Mouse (Mus musculus) brain, embryonic 18.5 days (tissue): ENCODE data around the gene Zfp869.
"Not testable (repeated sequence)": the region's sequence is repeated elsewhere in the genome, so short reads cannot be mapped to it uniquely, and the experiment has no call there.

Experiments used
- DNase-seq: peaks from one replicate; pipeline ENCODE4 v3.0.0-alpha.2; 2012; ENCODE audit warnings: low read depth, low spot score

Gene Zfp869

DNA sequence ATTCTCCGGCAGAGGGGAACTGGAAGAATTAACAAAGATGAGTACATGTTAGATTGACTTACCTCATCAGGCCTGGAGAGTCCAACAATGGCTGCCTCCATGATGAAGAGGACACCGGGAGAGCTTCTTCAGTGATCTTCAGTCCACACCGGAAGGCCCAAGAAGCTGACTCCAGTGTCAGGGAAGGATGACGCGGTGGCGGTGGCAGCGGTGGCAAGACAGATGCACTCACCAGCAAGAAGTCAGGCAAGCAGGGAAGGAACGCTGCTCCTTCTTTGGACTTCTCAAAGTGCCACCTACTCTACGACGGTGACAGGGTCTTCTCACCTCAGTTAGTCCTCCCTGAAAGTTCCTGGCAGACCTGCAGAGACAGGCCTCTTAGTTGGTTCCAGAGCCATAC lies at the start of gene Zfp869:
Gene Zfp869, minus strand, starts transcription at position 101 of the 400 bp plus-strand sequence.
- not testable (repeated sequence) for DNase-seq

DNA sequence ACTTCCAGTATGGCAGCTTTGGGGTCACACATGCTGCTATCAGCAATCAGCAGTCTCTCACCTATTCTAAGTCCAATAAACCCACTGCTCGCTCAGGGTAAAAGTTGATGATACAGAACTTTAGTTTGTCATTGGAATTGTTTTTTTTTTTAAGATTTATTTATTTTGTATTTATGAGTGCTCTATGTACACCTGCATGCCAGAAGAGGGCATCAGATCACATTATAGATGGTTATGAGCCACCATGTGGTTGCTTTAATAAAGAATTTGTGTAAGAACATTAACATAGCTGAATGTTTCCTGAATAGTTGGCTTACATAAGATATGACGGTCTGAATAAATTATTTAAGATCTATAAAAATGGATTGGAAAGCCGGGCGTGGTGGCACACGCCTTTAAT lies 47.8 kb upstream of the Zfp869 start:
- DNase-seq, result no peak

DNA sequence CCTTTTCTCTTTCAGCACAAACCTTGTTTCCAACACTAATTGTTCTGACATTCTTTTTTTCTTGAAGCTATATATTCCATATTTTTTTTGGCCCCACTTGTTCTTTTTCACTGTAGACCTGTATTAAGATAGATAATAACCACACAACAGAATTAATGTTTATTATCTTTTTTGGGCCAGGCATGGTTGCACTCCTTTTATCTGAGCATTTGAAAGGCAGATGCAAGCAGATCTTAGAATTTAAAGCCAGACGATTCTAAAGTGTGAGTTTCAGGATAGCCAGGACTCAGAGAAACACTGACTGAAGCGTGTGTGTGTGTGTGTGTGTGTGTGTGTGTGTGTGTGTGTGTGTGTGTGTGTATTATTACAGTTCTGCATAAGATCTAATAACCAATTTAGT lies 41.9 kb upstream of the Zfp869 start:
- DNase-seq, result no peak

DNA sequence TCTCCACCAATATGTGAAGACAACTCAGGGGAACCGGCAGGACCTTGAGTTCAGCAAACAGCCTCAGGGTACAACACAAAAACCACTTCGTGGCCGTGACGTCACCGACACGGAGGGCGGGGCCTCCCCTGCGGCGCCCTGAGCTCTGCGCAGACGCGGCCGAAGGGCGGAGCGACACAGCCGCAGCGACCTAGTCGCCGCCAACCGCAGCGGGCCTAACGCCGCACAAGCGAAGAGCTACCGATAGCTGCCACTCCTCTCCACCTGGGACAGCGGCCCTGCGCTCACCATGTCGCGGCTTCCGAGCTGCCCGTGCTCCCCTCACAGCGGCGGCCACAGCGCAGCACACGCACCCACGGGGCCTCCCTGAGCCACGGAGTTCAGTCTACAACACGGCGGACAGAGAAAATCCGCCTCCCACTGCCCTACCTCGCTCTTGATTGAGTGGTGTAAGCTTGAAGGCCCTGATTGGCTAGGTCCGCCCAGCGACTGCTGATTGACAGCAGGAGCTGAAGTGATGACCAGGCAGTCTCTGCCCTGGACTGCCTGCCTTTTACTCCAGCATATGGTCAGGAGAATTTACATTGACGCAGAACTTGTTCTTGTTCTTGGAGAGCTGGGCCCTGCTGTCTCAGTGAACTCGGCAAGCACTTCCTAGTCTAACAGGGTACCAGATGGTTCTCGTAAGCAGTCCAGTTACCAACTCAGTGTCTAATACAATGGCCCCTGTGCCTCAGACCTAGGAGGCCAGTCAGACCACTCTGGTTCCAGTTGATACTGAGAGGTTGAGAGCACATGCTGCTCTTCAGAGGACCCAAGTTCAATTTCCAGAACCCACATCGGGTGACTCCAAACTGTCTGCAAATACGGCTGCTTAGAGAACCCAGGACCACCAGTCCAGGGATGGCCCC lies 39.3 kb upstream of the Zfp869 start, which contains the start of gene Zfp963:
Gene Zfp963, minus strand, starts transcription at position 427 of the 911 bp plus-strand sequence.
- peak; percentile 87 for DNase-seq

DNA sequence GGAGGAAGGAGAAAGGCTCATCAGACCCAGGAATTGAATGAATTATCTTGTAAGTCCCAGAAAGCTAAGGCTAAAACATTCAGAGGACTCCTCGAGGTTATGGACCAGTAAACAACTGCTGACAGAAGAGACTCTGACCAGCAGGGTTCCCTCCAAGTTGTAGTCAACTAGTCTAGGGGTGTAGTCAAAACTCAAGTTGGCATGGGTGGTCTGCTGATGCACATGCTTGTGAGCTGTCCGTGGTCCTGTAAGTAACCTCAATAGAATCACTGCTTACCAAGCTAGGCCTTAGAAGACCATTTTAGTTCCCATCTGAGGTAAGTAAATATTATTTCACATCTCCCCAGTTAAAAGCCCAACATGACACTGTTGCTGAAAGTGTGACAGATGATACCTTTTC lies 30.7 kb upstream of the Zfp869 start:
- no peak for DNase-seq

DNA sequence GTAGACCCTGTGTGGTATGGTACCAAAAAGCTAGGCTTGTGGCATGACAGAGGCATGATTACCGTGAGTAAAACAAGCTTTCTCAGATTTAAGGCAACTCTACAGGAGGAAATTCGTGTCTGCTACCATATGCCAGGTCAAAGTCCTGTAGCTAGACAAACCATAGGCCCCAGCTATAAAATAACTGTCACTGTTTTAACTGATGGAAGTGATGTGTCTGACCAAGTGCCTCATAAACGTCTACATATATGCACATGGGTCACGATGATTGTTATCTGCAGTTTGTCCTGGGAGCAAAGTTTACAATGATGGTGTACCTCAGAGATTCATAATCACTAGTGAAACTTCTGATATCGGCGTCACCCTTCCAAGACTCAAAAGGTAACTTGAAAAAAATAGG lies 30.2 kb upstream of the Zfp869 start:
- no peak for DNase-seq

DNA sequence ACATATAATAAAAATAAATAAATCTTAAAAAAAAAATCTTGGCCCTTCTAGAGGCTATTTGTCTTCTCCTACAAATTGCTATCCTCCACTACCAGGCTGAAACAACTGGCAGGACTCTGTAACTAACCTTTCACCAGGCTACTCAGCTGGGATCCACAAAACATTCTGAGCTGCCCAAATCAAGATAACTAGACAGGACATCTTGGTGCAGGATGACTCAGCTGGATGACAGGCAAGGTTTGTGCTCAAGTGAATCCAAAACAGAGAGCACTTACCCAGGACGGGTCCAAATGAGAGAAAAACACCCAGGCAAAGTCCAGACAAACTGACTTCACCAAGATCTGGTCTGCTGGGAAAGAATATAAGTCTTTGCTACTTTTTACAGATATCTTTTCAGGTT lies 25.0 kb upstream of the Zfp869 start:
- DNase-seq, result no peak

DNA sequence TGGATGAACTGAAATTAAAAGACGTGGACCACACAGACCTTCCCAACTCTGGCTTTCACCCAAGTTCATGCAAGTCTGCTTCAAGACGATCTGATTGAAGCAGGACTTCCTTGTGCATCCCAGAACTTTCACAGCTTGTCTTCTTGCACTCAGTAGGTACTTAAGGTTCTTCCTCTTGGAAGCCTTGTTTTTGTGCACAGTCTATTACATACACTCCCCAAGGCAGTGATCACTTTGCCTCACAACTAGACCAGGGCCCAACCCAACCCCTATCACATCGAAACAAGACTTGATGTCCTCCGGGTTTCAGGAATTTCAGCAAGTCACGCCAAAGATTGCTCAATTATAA lies 6.7 kb upstream of the Zfp869 start:
- no peak for DNase-seq

DNA sequence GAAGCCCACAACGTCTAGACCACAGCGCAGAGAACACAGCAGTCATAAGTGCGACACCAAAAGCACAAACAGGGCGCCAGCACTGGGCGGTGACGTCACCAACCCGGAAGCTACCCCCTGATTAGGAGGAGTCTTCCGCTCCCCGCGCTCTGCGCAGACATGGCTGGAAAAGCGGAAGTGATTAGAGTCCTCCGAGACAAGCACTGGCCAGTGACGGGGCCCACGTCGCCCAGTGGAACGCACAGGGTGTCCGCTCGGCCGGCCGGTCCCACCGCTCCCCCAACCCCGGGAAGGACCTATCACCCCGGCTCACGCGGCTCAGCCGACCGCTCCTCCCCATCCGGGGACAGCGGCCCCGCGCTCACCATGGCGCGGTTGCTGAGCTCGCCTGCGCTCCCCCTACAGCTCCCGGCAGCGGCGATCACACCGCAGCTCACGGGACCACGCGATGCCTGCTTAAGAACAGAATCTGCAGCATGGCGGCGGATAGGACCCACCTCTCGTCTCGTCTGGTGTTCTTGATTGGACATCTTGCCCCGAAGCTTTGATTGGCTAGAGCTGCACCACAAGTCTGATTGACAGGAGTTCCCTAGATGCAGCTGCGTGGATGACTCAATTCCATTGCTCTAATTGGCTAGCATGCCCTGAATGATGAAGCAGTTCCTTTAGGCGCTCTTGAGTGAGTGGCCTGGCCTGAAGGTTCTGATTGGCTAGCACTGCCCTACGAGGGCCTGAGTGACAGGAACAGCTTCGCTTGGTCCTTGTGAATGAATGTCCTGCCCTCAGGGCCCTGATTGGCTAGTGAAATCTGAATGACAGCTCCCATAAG lies 6.1 kb upstream of the Zfp869 start:
- DNase-seq, result peak; percentile 100

DNA sequence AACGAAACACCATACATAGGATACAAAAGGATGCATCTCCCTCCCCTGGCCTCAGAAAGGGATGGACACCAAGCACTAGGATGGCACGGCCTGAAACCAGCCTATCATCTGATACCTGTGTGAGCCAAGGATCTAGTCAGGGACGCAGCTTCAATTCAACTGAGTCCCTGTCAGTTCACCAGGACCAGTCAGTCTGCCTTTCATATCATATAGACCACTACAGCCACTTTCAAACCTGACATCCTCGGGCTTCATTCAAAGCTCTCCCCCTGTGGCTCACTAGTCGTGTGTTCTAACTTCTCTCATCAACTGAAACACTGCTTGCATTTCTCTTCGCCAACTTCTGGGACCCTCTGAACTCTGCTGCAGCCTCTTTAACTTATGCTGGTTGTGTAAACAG lies 4.8 kb upstream of the Zfp869 start:
- DNase-seq, result no peak

DNA sequence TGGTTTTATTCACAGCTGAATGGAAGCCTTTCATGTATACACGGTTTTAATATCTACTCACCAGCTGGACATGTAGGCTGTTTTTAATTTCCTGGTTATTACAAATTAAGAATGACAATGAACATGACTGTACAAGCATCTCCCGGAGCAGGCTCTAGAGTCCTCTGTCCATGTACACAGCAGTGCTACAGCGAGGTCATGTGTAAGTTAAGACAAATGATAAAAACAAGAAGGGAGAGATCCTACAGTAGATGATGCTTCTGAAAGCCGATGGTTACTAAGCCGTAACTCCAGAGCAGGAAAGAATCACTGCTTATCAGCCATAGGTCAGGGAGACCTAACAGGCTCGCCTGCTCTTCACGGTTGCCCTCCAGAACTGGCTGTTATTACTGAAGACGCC lies 3.0 kb upstream of the Zfp869 start:
- DNase-seq, result no peak

DNA sequence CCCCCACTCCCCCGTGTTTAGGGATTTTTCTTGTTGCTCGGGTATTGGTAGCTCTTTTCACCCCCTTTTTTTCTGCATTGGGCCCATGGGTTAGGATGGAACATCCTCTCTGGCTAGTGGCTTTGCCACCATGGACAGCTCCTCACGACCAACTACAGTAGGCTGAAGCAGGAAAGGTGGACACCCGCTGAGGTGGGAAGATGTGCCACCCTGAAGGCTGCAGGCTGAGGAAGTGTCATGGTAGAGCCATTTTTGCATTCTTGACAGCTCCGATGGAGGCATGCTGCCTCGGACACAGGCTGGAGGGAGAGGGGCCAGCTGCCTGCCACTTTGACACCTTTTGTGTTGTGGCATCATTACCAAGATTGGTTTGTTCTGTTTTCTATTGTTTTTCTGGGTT lies 8.7 kb downstream of the Zfp869 start:
- DNase-seq, result no peak

DNA sequence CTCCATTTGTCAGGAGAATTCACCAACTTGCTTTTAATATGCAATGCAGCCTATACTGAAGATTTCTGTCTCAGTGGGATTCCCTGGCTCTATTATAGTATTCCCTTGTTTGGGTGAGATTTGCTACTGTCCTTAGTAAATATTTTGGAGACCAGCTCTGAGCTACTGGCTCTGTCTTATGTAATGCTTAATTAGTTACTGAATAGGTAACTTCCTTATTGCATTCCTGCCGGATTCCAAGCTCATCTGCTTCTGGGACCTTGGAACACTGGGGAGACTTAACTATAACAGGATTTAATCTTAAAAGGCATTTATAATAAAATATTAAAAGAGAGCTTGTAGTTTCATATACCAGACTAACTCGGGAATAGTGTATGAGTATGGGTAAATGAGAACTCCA lies 45.5 kb downstream of the Zfp869 start:
- DNase-seq, result not testable (repeated sequence)

DNA sequence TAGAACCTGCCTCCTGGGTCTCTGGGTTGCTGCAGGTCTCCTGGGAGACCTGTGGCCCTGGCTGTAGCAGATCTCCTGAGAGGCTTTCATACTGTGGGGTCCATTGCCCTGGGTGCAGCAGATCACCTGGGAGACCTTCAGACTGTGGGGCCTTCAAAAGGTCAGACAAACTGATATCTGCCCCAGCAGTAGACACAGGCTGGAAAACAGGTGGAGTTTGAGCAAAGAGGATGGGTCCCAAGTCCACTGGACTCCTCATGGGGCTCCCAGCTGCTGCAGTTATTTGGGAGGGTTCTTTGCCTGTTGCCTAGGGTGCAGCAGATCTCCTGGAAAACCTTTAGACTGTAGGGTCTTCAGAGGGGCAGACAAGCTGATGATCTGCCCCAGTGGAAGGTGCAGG lies 49.2 kb downstream of the Zfp869 start:
- no peak for DNase-seq
